Mouse (Mus musculus) olfactory bulb, adult 2 months (tissue): ENCODE measurements around the gene Olfr1502.

Experiments used
- CTCF ChIP-seq: fragments of 200-500 bp; IDR thresholded peaks from 2 replicates; pipeline ENCODE4 v1.5.1; 2012; ENCODE audit warnings: low read depth, mild to moderate bottlenecking, low read length, moderate library complexity; ENCODE audit not compliant: insufficient read depth
- POLR2A ChIP-seq: fragments of 200-500 bp; IDR thresholded peaks from 2 replicates; pipeline ENCODE4 v1.6.1; 2012; ENCODE audit warnings: mild to moderate bottlenecking, low read depth, low read length, moderate library complexity; ENCODE audit not compliant: insufficient read depth

DNA sequence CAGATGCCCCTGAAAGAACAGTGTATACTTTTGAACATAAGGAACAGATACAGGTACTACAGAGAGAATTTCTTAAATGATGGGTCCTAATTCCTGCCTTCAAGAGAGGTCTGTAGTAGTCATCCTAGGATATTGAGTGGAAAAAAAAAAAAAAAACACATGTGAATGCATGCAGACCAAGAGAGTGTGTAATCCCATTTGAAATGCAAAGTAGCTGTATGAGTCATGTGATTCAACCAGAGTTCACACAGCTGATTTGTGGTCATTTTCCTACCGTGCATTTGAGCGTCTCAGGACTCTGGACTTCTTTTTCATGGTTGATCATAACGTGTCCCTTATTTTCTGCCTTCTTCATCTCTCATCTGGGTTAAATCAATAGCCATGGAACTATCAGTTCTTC is 33.1 kb upstream of the Olfr1502 start:
- TF ChIP-seq POLR2A (no peak), CTCF (no peak)
